In the genomic region with DNA sequence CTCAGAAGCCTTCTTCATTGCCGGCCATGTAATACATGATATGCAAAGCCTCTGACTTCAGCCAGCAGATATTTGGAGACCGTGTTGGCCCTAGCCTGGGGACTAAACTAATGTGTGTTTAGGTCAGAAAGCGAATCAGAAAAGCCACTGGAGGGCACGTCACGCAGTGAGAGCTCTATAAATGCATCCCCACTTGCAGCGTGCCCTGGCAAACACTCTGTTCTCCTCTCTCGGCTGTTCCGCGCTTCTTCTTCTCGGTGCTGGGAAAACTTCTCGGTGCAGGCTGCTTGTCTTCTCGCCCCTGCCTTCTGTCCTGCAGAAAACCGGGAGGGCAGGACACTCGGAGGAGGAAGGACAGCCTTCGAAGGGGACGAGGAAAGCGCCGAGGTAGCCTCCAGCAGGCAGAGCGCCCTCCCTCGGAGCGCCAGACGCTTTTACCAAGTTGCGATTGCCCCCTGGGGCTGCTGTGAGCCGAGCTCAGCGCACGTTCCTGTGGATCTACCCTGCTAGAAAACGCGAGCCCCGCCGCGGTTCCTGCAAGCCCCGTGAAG, we compare ENCODE assay signal across 7 mouse cellular contexts. TPM values are rescaled to one million over a fixed set of nuclear protein-coding genes. Genes with fewer than 3 reads are reported as not detected.
DNase-seq lines count a peak whose midpoint lies in the region; ATAC-seq and TF ChIP-seq lines count a peak whose summit lies in the region.

No protein-coding gene starts in this region.

- peaks cover 66% of the 10 kb centered on the region for H3K27me3 ChIP-seq in limb, embryonic 11.5 days (ENCODE audit: control insufficient read depth, insufficient read depth, low read length)
- H3K27me3 ChIP-seq in neural tube, embryonic 11.5 days (ENCODE audit: control insufficient read depth, insufficient read depth, low read length), result peaks cover 70% of the 10 kb centered on the region

- no peak; the same call in 1 of the 2 replicates for ATAC-seq in limb, embryonic 11.5 days (ENCODE audit: insufficient number of reproducible peaks, low FRiP score, low TSS enrichment, low read depth)
- ATAC-seq in neural tube, embryonic 11.5 days (ENCODE audit: insufficient read depth, low FRiP score, low TSS enrichment), result no peak

- no peaks in the 10 kb centered on the region for H3K4me1 ChIP-seq in embryonic fibroblast, embryonic 13.5 days (ENCODE audit: control insufficient read depth, insufficient read depth, low read length)
- peaks cover 28% of the 10 kb centered on the region for H3K4me1 ChIP-seq in limb, embryonic 11.5 days (ENCODE audit: control insufficient read depth, insufficient read depth, low read length)
- peaks cover 9% of the 10 kb centered on the region; the same call in 1 of the 2 replicates for H3K4me1 ChIP-seq in neural tube, embryonic 11.5 days (ENCODE audit: control insufficient read depth, insufficient read depth, low read length)

- peak; percentile 82 for TF ChIP-seq POLR2A in embryonic fibroblast, embryonic 13.5 days (IDR thresholded peaks at IDR 0.05; ENCODE audit: low read depth, low read length)

- no peaks in the 10 kb centered on the region for H3K9me3 ChIP-seq in limb, embryonic 11.5 days (ENCODE audit: control insufficient read depth, low read length)
- H3K9me3 ChIP-seq in neural tube, embryonic 11.5 days (ENCODE audit: control insufficient read depth, low read length), result no peaks in the 10 kb centered on the region

- H3K4me3 ChIP-seq in embryonic fibroblast, embryonic 13.5 days (ENCODE audit: insufficient read depth, low read length), result peak overlapping the region; percentile 29
- peak overlapping the region; percentile 53 for H3K4me3 ChIP-seq in limb, embryonic 11.5 days (ENCODE audit: low read depth, low read length)
- peak overlapping the region; percentile 48 for H3K4me3 ChIP-seq in neural tube, embryonic 11.5 days (ENCODE audit: low read depth, low read length)

- H3K27ac ChIP-seq in embryonic fibroblast, embryonic 13.5 days (ENCODE audit: insufficient read depth, low read length), result no peak overlapping the region
- no peak overlapping the region for H3K27ac ChIP-seq in limb, embryonic 11.5 days (replicated peaks; ENCODE audit: low read depth, low read length)
- H3K27ac ChIP-seq in neural tube, embryonic 11.5 days (ENCODE audit: low read depth, low read length), result no peak overlapping the region

- peak; percentile 40; the same call in 1 of the 2 replicates for TF ChIP-seq CTCF in embryonic fibroblast, embryonic 13.5 days (IDR thresholded peaks at IDR 0.05; ENCODE audit: borderline replicate concordance, insufficient read depth, low read length)

- peak overlapping the region; percentile 95 for H3K4me2 ChIP-seq in limb, embryonic 11.5 days (ENCODE audit: low read depth, severe bottlenecking)
- H3K4me2 ChIP-seq in neural tube, embryonic 11.5 days (ENCODE audit: low read depth), result peak overlapping the region; percentile 94

- peak overlapping the region; percentile 66 for H3K9ac ChIP-seq in limb, embryonic 11.5 days (ENCODE audit: low read length)
- peak overlapping the region; percentile 44 for H3K9ac ChIP-seq in neural tube, embryonic 11.5 days (ENCODE audit: low read length)

- peak; percentile 23 to 26 for DNase-seq in right cerebral cortex, postnatal 10 days (ENCODE audit: low spot score in 2 of 2)
- no peak for DNase-seq in right cerebral cortex, postnatal 36 days (ENCODE audit: low spot score in 2 of 2)
- peak; percentile 62 for DNase-seq in limb, embryonic 11.5 days (ENCODE audit: low spot score)
- DNase-seq in neural tube, embryonic 11.5 days (ENCODE audit: low spot score), result peak; percentile 51
- DNase-seq in layer of hippocampus, adult 9-10 months (ENCODE audit: low spot score), result no peak
- no peak for DNase-seq in frontal cortex, postnatal 14 days (ENCODE audit: low spot score in 2 of 2)

- H3K36me3 ChIP-seq in limb, embryonic 11.5 days (ENCODE audit: control insufficient read depth, insufficient read depth, low read length), result no peaks in the 10 kb centered on the region
- H3K36me3 ChIP-seq in neural tube, embryonic 11.5 days (ENCODE audit: control insufficient read depth, insufficient read depth, low read length), result no peaks in the 10 kb centered on the region

- WGBS in limb, embryonic 11.5 days, result under 1% methylated on average over 32 of the region's 32 CpGs
- WGBS in neural tube, embryonic 11.5 days, result under 1% methylated on average over 32 of the region's 32 CpGs

RNA-seq across cellular contexts. Expression of a gene that starts 0.7 kb away (rescaled TPM):
- polyA plus RNA-seq in embryonic fibroblast, embryonic 13.5 days (2011; ENCODE audit: insufficient read length, low read depth, missing spikeins), result 1.2 and 1.3 TPM in 2 replicates
- polyA plus RNA-seq in limb, embryonic 11.5 days (2014; fragmentation: Nextera tagmentation; extraction: Ambion mirVana), result 1.2 TPM in 2 replicates
- 0.19 and 0.28 TPM in 2 replicates for polyA plus RNA-seq in neural tube, embryonic 11.5 days (2014; fragmentation: Nextera tagmentation; extraction: Ambion mirVana)

Comparison
In these comparisons a context has a peak if more than half of its experiments do, and no peak if none do; other contexts are left out.
1. DNase-seq: peak in right cerebral cortex, postnatal 10 days (2 of 2), limb, embryonic 11.5 days (single experiment) and neural tube, embryonic 11.5 days (single experiment); none in right cerebral cortex, postnatal 36 days (0 of 2), layer of hippocampus, adult 9-10 months (single experiment) and frontal cortex, postnatal 14 days (0 of 2).
2. Peak in every context shown above with its lines, with median percentiles within 50 percentile points of each other: H3K4me3 ChIP-seq.